Mouse (Mus musculus) layer of hippocampus, adult 9-11 months (tissue): ENCODE measurements at regions not wholly inside any gene's neighbourhood (a gene's known extent, or its start where the extent isn't known, plus 50 kb on each side); places are given as distances from the start of the nearest gene placed in this dataset.

Source experiments
- DNase-seq: peaks from one replicate; pipeline ENCODE4 v3.0.0; 2022

- no peak for DNase-seq
These were observed 131.9 kb upstream of the Noct start for GRCm38 (mm10) chr3:51092079-51093028.

DNA sequence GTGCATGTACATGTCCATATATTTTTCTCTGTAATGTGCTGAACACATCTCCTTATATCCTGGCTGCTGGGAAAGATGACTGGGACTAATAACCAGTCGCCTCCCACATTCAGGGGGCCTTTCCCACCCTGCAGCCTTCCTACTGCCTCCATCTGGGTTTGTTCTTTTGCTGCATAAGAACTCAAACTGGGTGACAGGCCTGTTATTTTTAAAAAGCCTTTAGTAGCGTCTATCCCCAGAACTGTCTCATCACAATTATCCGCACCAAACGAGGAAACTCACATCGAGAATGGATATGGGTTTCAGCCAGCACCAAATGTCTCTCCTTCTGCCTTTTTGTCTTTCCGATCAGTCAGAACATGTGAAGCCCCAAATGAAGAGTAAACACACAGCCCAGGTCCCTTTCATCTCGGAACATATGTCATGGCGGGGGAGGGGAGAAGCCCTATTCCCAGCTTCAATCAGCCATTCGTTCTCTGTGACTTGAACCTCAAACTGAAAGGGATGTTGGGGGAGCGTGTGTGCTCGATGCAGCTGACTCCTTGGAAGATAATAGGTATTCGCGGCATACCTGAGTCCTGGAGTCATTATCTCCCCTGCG is 128.3 kb upstream of the Noct start:
- peak; percentile 93 for DNase-seq

DNA sequence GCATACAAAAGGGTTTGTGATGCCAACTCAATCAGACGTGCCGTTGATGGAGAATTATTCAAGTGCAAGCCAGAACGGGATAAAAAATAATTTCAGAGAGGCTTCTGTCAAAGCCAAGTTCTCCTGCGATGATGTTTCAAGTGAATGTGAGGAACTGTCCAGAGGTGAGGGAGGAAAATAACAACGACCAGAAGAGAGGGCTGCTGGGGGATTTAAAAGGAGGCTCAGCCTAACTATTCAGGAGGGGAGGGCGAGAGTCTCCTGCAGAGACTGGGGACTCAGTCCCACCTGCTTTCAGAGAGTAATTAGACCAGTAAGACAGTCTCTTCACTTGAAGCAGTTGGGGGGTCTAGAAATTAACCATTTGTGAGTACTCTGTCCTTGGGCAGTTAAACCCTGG is 127.7 kb upstream of the Noct start:
- DNase-seq = no peak

DNA sequence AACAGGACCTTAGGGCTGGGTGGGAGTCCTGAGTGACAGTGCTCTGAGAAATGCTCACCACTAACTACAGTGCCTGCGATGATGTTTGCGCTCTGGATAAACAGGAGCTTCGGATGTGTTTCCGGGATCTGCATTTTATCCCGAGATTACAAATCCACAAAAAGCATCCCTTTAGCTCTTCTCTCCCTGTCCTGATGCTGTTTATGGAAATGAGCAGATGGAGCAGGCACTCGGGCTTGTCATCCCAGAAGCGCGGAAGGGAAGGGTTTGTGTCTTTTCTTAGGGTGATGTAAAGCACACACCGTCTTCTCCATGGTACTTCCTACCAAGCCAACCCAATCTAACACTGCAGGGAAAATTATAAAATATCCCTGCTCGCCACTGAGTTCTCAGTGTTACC is 126.9 kb upstream of the Noct start:
- DNase-seq = peak; percentile 72

DNA sequence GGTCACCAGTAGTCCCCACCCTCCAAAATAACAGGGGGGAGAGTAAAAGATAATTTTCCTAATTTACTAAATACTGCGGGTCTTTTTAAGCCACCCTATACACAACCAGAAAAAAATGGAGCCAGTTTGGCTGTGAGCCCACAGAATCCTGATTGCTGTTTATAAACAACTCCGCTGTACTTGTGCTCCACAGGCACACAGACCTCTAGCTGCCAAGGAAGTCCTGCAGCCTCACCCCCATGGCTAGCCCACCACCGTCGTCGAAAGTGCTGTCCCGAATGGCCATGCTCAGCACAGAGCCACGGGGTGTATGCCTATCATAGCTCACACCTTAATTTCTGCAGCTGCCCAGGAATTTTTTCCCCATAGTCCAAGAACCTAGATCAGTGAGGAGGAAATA is 124.3 kb upstream of the Noct start:
- no peak for DNase-seq

DNA sequence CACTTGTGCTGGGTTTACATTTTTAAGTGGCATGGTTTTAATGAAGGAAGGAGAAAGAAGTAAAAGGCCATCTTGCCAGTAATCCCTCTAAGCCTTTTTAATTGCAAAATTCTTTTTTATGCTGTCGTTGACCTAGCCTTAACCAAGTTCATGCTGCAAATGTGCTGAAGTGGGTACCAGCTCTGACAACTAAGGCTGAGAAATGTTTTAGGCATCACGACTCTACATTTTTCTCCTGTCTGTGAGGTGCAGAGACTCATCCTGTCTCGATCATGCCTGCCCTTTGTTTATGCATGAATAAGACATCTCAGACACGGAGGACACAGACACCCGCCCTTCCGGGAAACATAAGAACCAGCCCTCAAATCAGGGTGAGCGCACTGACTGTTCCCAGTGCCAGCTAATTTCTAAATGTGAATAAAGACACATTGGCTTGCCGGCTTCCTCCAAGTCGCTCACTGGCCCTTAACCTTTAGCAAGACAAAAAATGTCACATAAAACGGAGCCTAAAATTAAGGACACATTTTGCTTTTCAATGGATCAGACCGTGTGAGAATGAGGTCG is 115.5 kb upstream of the Noct start:
- no peak for DNase-seq

DNA sequence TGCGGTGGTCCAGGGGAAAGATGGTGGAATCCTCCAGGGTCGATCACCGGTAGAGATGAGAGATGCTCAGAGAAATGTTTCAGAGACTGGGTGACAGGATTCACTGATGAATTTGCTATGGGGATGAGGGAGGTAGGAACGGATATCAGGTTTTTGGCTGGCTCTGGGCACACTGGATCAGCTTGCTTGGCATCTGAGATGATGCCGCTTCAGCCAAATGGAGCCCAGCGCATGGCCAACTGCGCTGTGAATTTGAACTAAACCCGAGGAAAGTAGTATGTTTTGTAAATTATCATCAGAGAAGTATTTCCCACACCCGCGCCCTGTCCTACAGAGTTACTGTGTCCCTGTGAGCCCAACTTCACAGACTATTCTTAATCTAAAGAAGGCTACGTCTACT is 113.0 kb upstream of the Noct start:
- no peak for DNase-seq

GRCm38 (mm10) chr3:51112351-51112750 is 111.9 kb upstream of the Noct start:
- no peak for DNase-seq

DNA sequence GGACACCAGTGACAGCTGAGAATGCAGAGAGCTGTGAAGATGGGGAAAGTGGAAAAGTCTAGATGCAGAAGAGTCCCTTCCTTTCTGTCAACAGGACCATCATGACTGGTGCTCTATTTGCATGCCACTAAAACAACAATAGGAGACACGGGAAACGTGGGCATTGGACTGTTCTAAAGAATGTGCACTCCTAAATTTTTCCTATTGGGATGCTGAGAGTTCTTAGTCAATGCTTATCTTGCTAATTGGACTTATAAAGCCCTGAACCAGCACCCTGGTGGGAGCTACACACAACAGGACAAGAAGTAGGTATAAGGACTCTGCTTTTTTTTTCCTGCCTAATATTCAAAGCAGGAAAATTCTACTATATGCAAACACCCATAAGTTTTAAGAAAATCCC is 108.3 kb upstream of the Noct start:
- DNase-seq = no peak

- DNase-seq = no peak
These were observed 105.5 kb upstream of the Noct start for GRCm38 (mm10) chr3:51118706-51119105.

GRCm38 (mm10) chr3:51120522-51120921 is 103.7 kb upstream of the Noct start:
- DNase-seq = no peak

DNA sequence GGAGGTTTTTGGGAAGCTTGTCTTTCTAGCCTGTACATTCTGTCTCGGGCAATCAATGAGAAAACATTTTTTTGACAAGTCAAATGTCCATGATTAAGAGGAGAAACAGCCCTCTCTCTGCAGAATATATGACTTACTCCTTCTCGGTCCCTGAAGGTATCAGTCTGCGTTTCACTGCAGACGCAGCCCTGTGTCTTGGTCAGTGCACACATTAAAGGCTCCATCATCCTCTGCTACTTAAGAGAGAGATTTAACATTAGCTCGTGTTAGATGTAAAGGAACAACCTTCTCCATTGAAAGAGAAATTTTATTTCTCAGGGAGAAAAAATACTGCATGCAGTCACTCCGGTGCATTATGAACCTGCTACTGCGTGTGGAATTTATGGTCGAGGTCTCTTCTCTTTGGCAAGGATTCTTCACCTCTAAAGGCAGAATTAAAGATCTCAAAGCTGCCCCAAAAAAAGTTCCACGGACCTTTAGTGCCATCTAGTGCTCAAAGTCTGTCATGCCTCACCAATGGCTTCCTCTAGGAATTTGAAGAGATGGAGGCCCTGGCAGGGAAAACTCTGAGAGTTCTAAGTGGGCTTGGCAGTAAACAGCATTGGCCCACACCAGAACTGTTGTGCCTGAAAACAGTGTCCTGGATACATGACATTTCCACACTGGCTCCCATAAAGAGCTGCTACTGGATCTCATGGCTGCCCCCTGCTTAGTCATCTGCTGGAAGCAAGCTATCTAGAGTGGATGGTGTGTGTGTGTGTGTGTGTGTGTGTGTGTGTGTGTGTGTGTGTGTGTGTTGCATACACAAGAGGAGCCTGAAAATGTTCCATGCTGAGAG is 102.3 kb upstream of the Noct start:
- DNase-seq = peak; percentile 56

DNA sequence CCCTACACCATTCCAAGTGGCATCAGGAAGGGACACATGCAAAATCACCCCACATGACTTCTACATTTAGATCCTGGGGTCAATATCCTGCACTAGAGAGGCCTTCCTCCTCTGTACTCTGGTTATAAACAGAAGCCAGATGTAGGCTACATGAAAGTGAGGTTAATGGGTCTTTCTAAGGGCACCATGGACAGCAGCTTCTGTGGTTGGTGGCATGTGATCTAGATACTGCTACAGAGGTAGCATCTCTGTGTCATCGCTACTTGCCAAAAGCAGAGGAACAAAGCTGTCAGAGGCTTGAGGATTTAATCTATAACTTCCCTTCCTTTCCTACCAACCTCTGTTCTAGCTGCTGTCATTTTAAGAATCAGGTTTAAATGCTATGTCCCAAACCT is 101.7 kb upstream of the Noct start:
- no peak for DNase-seq

DNA sequence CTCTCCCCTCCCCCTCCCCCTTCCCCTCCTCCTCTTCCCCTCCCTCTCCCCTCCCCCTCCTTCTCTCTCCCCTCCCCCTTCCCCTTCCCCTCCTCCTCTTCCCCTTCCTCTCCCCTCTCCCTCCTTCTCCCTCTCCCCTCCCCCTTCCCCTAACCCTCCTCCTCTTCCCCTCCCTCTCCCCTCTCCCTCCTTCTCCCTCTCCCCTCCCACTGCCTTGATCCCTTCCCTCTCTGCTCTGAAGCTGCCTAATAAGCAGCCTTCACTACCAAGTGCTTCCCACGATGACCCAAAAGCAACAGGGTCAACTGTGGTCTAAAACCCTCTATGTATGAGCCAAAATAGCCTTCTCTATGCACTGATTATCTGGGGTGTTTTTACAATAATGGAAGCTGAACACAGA is 96.4 kb upstream of the Noct start:
- DNase-seq = no peak

DNA sequence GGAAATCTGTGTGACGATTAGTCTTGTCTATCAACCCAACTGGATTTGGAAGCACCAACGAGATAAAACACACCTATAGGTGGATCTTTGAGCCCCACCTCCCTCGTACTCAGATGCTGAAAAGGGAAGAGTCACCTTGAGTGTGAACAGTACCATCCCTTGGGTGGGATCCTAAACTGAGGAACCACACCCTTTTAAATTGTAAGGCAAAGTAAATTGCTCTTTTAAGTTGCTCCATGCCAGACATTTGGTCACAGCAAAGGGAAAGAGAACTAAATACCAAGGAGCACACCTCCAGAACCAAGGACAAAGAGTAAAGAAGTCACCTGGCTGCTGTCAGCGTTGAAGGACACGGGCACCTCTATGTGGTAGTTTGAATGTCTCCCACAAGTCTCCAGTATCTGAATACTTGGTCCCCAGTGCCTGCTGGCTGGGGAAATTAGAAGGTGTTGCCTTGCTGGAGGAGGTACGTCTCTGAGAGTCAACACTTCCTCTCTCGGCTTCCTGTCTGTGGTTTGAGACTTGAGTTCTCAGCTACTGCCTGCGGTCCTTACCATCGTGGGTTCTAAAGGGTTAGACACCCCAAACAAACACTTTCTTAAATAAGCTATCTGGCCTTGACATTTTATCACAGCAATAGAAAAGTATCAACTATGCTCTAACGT is 95.6 kb upstream of the Noct start:
- DNase-seq = no peak

- no peak for DNase-seq
These were observed 93.5 kb upstream of the Noct start for GRCm38 (mm10) chr3:51130709-51131108.

- no peak for DNase-seq
These were observed 92.9 kb upstream of the Noct start for GRCm38 (mm10) chr3:51131341-51131740.

GRCm38 (mm10) chr3:51132736-51133135 is 91.5 kb upstream of the Noct start:
- no peak for DNase-seq

GRCm38 (mm10) chr3:51135581-51135980 is 88.7 kb upstream of the Noct start:
- DNase-seq = no peak

- no peak for DNase-seq
These were observed 86.4 kb upstream of the Noct start for GRCm38 (mm10) chr3:51137730-51138312.

GRCm38 (mm10) chr3:51145985-51146384 is 78.3 kb upstream of the Noct start:
- DNase-seq = no peak

GRCm38 (mm10) chr3:51150012-51150411 is 74.2 kb upstream of the Noct start:
- DNase-seq = no peak
